Comparison of ENCODE assay signal across 22 mouse cellular contexts in the genomic region with DNA sequence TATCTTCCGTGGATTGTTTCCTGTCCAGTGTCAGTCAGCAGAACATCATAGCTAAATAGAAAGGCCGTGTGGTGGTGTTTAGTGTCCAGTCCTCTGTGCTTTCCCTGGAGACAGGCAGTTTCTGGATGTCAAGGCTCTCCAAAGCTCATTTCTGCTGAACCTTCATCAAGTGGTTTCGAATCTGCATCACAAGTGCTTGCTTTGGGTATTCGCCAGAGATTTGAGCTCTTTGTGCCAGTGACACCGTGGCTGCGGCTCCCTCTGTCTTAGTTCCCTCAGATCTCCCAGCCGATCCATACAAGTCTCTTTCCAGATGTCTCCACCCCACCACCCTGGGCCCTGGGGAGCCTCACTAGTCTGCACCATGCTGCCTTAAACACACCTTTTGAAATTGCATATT.
A peak's percentile ranks its signal among the peaks of the same experiment; 100 is the strongest.
DNase-seq lines count a peak whose midpoint lies in the region; TF ChIP-seq lines count a peak whose summit lies in the region.
"Had no signal": no experiment of that assay in that cellular context is flagged by ENCODE, and none has a peak within 500 bp of the region (broad histone marks: within the 10 kb centered on the region; RNA-seq: fewer than 3 reads in every experiment).

No protein-coding gene starts in this region.

- H3K4me1 ChIP-seq in limb, embryonic 10.5 days = no peaks in the 10 kb centered on the region
- H3K4me1 ChIP-seq: embryonic facial prominence, embryonic 10.5 days; liver, embryonic 15.5 days had no signal

- H3K9me3 ChIP-seq in limb, embryonic 10.5 days (replicated peaks) = no peaks in the 10 kb centered on the region
- H3K9me3 ChIP-seq: embryonic facial prominence, embryonic 10.5 days; hindbrain, embryonic 13.5 days; kidney, embryonic 15.5 days; liver, embryonic 15.5 days had no signal

- H3K36me3 ChIP-seq in limb, embryonic 10.5 days = no peaks in the 10 kb centered on the region
- H3K36me3 ChIP-seq: embryonic facial prominence, embryonic 10.5 days; kidney, embryonic 15.5 days; liver, embryonic 15.5 days had no signal

- no peak for DNase-seq in layer of hippocampus, adult 2 months (ENCODE audit: low spot score in 2 of 2)
- DNase-seq in layer of hippocampus, postnatal 10 days (ENCODE audit: low spot score in 2 of 2) = no peak
- peak; percentile 29 to 64 for DNase-seq in lung, adult 18-20 months
- peak; percentile 36 for DNase-seq in lung, postnatal 10 days
- no peak for DNase-seq in limb, embryonic 10.5 days (ENCODE audit: low spot score)
- no peak for DNase-seq in right cerebral cortex, adult 18-20 months
- no peak for DNase-seq in adrenal gland, adult 8-10 months
- DNase-seq: adrenal gland, postnatal 10 days; cerebellum, adult 9-11 months; forebrain, postnatal 0 days; heart, adult 11 months; kidney, adult 11 months; kidney, postnatal 36 days; left cerebral cortex, postnatal 4 days; liver; spleen, adult 18-20 months; thymus, postnatal 14 days had no signal

- no peak for TF ChIP-seq CTCF in layer of hippocampus, adult 2 months (conservative IDR thresholded peaks at IDR 0.05)

- peak overlapping the region; percentile 36; the same call in 1 of the 2 replicates for H3K27ac ChIP-seq in layer of hippocampus, adult 2 months
- H3K27ac ChIP-seq in limb, embryonic 10.5 days = no peak overlapping the region
- H3K27ac ChIP-seq: embryonic facial prominence, embryonic 10.5 days; hindbrain, embryonic 13.5 days; kidney, embryonic 15.5 days; liver, embryonic 15.5 days; macrophage had no signal

- H3K27me3 ChIP-seq in limb, embryonic 10.5 days (ENCODE audit: low read depth, poor library complexity, severe bottlenecking) = no peaks in the 10 kb centered on the region
- H3K27me3 ChIP-seq: hindbrain, embryonic 13.5 days; kidney, embryonic 15.5 days; liver, embryonic 15.5 days had no signal

- H3K4me3 ChIP-seq in layer of hippocampus, adult 2 months = no peak overlapping the region
- no peak overlapping the region for H3K4me3 ChIP-seq in limb, embryonic 10.5 days
- H3K4me3 ChIP-seq: embryonic facial prominence, embryonic 10.5 days; hindbrain, embryonic 13.5 days; kidney, embryonic 15.5 days; liver, embryonic 15.5 days had no signal

- 74% methylated on average over 7 of the region's 7 CpGs for WGBS in limb, embryonic 10.5 days

Comparison
In these comparisons a context has a peak if more than half of its experiments do, and no peak if none do; other contexts are left out.
1. DNase-seq: peak in lung, adult 18-20 months (2 of 2) and lung, postnatal 10 days (single experiment); none in layer of hippocampus, adult 2 months (0 of 2), layer of hippocampus, postnatal 10 days (0 of 2), limb, embryonic 10.5 days (single experiment), right cerebral cortex, adult 18-20 months (single experiment) and adrenal gland, adult 8-10 months (single experiment).